Mouse (Mus musculus): ENCODE results near the gene Plekha8.

Plekha8 gene

GRCm38 (mm10) chr6:54657861-54658260 is 63.0 kb downstream of the Plekha8 start:
- no peak for DNase-seq

DNA sequence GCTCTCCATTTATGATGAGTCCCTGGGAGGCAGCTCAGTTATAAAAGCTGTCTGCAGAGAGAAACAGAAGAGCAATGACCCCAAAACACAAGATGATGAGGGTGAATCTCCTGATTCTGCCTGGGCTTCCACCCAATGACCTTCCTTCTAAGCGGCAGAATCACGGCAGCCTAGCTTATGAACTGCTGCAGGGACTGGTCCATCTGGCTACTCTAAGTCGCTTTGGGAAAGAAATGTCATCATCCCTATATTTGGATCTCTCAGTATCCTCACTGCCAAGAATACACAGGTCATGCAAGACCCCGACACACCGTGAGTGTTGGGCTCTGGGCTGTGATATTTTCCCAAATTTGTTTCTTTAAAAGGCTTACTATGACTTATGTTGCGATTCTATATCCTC is 75.0 kb downstream of the Plekha8 start:
- DNase-seq = no peak

DNA sequence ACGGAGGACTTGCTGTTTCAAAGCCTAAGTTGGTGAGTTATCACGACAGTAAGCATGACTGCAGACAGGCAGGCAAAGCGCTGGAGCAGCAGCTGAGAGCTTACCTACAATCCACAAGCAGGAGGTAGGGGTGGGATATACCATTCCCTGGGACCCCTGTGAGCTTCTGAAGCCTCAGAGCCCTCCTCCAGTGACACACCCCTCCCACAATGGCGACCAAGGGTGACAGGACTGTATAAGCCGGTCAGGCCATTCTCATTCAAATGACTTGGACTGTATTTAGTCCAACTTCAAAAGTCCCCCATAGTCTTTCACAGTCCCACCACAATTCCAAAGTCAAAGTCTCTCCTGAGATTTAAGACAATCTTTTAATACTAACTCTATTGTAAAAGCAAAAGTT is 78.0 kb downstream of the Plekha8 start:
- no peak for DNase-seq

DNA sequence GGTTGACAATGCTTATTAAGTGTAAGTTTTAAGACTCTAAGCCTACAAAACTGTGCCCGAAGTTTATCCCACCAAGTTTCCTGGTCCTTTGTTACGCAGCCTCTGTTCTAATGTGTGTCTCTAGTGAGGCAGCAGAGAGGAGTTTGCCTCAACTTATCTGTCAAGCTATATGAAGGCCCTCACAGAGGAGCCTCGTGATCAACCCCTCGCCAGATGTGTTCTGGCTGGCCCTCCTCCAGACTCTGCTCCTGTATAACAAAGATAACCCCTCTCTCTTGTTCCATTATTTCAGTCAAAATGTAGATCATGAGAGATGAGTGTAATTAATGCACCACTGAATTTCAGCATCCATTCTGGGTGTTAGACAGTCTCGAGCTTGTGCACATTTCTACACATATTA is 84.8 kb downstream of the Plekha8 start:
- no peak for DNase-seq

- peak; percentile 97 for DNase-seq
Measured at GRCm38 (mm10) chr6:54680891-54681745, 86.2 kb downstream of the Plekha8 start, which contains the start of gene Mturn. Mturn (plus strand) TSS chr6:54681624.

DNA sequence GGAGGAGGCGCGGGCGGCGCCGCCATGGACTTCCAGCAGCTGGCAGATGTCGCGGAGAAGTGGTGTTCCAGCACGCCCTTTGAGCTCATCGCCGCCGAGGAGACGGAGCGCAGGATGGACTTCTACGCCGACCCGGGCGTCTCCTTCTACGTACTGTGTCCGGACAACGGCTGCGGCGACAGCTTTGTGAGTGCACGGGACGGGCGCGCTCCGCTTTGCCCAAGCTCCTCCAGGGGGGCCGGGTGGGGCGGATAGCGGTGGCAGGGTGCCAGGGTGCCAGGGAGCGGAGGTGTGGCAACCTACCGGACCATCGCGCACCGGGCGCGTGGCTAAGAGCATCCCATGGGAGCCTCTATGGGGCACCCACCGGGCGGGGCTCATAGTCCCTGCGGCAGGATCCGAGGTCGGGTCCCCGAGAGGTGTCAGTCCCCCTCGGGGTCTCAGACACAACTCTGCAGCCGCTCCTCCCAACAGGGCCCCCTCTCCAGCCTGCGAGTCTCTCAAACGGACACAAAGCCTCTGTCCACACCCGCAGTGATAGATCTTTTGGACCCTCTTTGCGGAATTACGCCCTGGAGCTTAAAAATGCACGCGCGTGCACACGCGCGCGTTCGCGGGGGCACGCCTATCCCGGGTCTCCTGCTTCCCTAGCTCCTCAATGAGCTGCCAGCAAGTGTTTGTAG is 87.0 kb downstream of the Plekha8 start:
- DNase-seq = no peak

GRCm38 (mm10) chr6:54684085-54684484 is 89.2 kb downstream of the Plekha8 start:
- DNase-seq = no peak

- no peak for DNase-seq
Measured at GRCm38 (mm10) chr6:54685103-54685502, 90.2 kb downstream of the Plekha8 start.

- no peak for DNase-seq
Measured at GRCm38 (mm10) chr6:54685716-54686395, 90.9 kb downstream of the Plekha8 start.

DNA sequence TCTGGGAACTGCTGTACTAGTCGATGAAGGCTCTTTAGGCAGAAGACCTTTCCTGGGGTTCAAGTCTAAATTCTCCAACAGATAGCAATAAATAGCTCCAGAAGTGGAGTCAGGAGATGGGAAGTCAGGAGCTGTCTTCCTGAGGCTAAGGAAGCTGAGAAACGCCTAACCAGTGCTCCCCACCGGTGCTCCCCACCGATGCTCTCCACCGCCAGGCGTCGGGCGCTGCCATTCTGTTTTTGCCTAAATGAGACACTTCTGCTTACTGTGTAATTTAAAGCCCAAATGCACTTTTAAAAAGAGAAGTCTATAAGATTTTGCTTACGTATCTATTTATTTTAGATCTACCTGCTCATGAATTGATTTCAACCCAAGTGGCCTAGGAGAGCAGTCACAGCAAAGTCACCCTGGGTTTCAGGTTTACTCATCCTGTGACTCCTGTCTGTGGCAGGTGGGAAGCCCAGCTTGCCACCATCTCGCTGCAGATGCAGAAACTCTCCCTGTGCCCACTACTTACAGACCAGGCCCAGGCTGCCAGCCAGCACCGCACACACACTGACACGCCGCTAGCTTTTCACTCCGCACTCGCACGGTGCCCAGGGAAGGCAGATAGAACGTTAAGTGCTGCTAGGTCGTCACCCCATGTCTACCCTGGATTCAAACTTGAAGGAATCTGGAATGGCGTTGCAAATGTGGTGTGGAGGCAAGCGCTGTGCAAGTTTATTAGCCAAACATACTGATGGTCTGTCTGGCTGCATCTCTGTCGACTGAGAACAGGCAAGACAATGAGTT is 92.2 kb downstream of the Plekha8 start:
- DNase-seq = no peak

DNA sequence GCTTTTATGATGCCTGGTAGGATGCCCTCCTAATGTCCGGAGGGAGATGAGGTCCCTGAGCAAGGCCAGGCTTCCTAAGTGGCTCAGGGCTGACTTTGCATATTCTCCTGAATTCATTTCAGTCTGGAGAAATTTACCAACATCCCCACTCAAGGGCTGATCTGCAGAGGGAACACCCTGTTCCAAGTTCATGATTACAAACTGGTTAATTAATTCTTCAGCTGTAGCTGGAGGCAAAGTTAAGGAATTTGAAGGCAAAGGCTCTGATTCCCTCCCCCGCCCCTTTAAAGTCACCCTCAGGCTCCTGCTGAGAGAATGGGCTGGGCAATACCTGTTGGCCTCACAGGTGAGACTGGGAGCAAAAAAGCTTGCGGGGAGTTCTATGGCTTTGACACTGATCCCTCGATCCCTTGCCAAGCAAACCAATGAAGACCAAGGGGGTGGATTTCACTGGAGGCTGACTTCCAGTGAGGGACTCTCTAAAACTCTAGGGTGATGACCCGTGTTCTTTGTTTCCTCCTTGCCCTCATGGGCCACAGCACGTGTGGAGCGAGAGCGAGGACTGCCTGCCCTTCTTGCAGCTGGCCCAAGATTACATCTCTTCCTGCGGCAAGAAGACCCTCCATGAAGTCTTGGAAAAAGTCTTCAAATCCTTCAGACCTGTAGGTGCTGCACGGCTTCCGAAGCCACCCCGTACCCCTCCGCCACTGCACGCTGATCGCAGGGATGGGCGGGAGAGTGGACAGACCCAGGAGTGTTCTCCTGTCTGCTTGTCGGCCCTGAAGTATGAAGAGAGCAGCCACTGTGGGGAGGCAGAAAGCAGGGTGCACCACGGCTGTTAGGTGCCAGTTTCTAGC is 93.8 kb downstream of the Plekha8 start:
- no peak for DNase-seq

GRCm38 (mm10) chr6:54689686-54690085 is 94.8 kb downstream of the Plekha8 start:
- no peak for DNase-seq

GRCm38 (mm10) chr6:54690838-54691237 is 95.9 kb downstream of the Plekha8 start:
- no peak for DNase-seq

DNA sequence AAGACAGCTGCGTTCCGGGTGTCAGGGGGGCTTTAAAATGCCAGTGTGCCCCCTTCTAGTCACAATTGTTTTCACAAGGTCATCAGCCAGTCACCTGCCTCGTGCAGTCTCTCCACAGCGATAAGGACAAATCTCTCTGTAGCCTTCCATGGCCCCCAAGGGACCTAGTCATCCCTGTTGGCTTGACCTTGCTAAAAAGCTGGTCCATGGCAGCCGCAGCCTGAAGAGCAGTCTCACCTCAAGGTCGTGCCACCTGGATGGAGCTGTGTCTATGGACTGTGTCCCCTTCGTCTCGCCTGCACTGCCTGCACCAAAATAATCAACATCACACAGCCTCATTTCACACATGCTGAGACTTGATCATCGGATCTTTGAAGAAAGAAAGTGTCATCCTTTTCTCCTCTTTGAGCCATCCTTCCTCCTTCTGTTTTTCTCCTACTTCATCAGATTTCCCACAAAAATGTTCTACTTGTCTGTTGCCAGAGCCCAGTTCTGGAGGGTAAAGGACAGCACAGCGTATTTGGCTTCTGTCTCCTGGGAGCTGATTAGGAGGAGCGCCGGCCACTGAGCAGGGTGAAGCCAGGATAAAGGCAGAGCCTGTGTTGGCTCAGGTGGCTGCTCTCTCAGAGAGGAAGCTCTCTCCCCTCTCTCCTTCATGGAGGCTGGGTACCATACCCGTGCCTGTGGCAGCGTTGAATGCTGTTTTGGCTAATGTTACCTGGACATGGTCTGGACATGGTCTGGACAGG is 96.6 kb downstream of the Plekha8 start:
- DNase-seq = no peak

DNA sequence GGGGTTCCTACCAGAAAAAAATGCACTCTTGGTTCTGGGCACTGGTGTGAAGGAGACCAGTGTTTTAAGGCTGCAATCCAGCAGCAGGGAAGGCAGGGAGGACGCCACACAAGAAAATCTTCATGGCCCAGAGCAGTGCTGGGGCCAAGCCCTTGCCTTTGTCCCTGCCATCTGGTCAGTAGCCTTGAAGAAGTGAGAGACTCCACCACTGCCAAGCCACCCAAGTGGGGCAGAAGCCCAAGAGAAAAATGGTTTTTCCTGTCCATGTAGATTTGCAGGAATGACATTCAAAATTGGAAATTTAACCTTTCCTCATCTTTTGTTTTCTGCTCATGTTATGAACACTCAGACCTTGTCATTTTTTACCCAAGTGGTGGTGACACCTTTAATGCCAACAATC is 97.3 kb downstream of the Plekha8 start:
- no peak for DNase-seq

GRCm38 (mm10) chr6:54693286-54693685 is 98.4 kb downstream of the Plekha8 start:
- DNase-seq = no peak

All from cerebellum, adult 8-10 months (tissue).